Mouse (Mus musculus): ENCODE measurements around the gene Etfb. TPM values are rescaled to one million over a fixed set of nuclear protein-coding genes. Genes with fewer than 3 reads are reported as not detected.

Etfb gene
- polyA plus RNA-seq, 1 experiment from 2014 or later: 348 TPM

DNA sequence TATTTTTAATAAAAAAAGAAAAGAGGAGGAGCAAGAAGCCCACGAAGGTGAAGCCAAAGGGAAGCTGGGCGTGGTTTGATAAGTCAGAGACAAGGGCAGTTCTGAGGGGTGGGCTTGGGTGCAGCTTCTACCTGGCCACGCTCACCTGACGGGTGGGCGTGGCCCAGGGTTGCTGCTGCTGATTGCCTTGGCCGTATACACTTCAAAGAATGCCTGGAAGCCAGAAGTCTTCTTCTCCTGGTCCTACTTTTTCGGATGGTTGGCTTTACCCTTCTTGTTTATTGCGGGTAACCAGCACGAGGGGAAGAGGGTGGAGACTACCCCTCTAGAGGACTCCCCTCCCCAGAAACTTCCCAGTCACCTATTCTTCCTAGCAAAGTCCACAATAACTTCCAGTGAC, 1.2 kb upstream of the Etfb start:
- Histone ChIP-seq H3K27ac (ENCODE audit: low read length) (peak overlapping the region; percentile 97), H3K9me3 (ENCODE audit: control insufficient read depth, low read length) (no peaks in the 10 kb centered on the region), H3K27me3 (ENCODE audit: control insufficient read depth, insufficient read depth, low read depth, low read length) (no peaks in the 10 kb centered on the region), H3K4me1 (replicated peaks; ENCODE audit: control insufficient read depth, insufficient read depth, low read length) (peaks cover 19% of the 10 kb centered on the region), H3K36me3 (ENCODE audit: control insufficient read depth, insufficient read depth, low read length) (no peaks in the 10 kb centered on the region), H3K9ac (ENCODE audit: low read length) (peak overlapping the region; percentile 78), H3K4me3 (ENCODE audit: low read length) (peak overlapping the region; percentile 64), H3K4me2 (ENCODE audit: low read depth, low read length) (peak overlapping the region; percentile 93)
- WGBS: 9% methylated on average over 9 of the region's 9 CpGs
- ATAC-seq (ENCODE audit: low read depth): no peak

DNA sequence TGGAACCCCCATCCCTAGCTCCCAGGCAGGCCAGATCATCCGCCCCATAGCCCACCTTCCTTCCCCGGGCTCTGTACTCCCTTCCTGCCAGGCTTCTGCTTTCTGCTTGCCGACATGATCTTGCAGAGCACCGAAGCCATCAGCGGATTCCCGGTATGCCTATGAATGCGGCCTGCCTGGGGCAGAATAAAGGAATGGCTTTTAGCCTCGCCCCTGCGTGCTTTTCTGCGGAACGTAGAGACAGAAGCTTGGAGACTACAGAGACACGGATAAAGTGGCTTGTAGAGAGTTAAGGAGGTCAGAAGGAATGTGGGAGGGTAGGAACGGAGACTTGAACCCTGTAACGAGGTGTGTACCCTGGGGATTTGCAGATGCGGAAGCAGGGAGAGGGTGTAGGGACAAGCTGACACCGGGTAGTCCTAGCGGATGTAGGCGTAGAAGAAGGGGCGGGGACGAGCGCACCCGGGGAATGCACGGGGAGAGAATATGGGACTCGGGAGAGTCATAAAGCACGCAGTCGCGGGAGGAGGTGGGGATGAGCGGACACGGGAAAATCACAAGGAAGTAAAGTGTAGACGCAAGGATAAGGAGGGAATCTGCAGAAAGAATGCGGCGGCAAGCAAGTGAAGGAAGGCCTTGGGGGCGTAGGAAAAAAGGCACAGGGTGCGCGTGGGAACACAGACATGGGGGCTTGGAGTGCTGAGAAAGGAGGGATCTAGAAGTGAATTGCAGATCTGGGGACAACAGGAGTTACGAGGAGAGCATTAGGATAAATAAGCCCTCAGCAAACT, 562 bp upstream of the Etfb start:
- WGBS: under 1% methylated on average over 36 of the region's 36 CpGs
- Histone ChIP-seq H3K27ac (ENCODE audit: low read length) (peak overlapping the region; percentile 97), H3K9me3 (ENCODE audit: control insufficient read depth, low read length) (no peaks in the 10 kb centered on the region), H3K4me1 (replicated peaks; ENCODE audit: control insufficient read depth, insufficient read depth, low read length) (peaks cover 22% of the 10 kb centered on the region), H3K36me3 (ENCODE audit: control insufficient read depth, insufficient read depth, low read length) (no peaks in the 10 kb centered on the region), H3K9ac (ENCODE audit: low read length) (peak overlapping the region; percentile 78), H3K27me3 (ENCODE audit: control insufficient read depth, insufficient read depth, low read depth, low read length) (no peaks in the 10 kb centered on the region), H3K4me3 (ENCODE audit: low read length) (peak overlapping the region; percentile 64), H3K4me2 (ENCODE audit: low read depth, low read length) (peak overlapping the region; percentile 93)
- peak; percentile 94 for ATAC-seq (ENCODE audit: low read depth)

DNA sequence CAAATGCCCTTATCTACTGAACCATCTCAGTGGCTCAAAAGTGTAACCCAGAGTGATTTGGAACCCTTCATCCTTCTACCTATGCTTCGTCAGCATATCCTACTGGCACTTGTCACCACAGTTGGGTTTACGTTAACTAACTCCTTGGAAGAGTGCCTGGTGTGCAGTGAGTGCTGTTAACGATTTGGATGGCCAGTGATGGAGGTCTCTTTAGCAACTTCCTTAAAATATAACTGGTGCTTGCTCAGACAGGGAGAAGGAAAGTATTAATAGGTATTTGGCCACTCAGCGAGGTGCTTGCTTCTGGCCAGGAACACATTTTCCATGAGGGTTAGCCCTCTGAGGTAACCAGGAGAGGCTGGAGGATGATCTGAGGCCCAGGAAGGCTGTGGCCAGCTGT, 3.9 kb downstream of the Etfb start:
- Histone ChIP-seq H3K36me3 (ENCODE audit: control insufficient read depth, insufficient read depth, low read length) (no peaks in the 10 kb centered on the region; the same call in 1 of the 2 replicates), H3K27ac (ENCODE audit: low read length) (no peak overlapping the region), H3K9ac (ENCODE audit: low read length) (no peak overlapping the region), H3K4me3 (ENCODE audit: low read length) (no peak overlapping the region), H3K4me1 (replicated peaks; ENCODE audit: control insufficient read depth, insufficient read depth, low read length) (peaks cover 17% of the 10 kb centered on the region), H3K4me2 (ENCODE audit: low read depth, low read length) (no peak overlapping the region), H3K9me3 (ENCODE audit: control insufficient read depth, low read length) (no peaks in the 10 kb centered on the region), H3K27me3 (ENCODE audit: control insufficient read depth, insufficient read depth, low read depth, low read length) (no peaks in the 10 kb centered on the region)
- WGBS: 68% methylated on average over 4 of the region's 4 CpGs
- no peak for ATAC-seq (ENCODE audit: low read depth)

DNA sequence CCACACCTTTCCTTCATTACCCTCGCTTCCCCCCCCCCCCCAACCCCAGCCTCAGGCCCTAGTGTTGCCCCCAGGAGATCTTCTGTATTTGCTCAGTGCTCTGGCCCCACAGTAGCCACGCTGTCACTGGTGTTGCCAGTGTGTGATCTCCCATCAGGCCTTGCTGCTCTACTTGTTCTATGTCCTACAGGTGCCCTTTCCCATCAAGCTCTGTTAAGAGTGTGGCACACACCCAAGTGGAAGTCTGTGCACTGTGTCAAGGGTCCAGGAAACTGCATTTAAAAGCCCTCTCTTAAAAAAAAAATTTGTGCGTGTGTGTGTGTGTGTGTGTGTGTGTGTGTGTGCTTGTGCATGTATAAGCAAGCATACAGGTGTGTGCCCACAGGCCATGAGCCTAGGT, 4.4 kb downstream of the Etfb start:
- Histone ChIP-seq H3K4me3 (ENCODE audit: low read length) (no peak overlapping the region), H3K4me2 (ENCODE audit: low read depth, low read length) (no peak overlapping the region), H3K27ac (ENCODE audit: low read length) (no peak overlapping the region), H3K9ac (ENCODE audit: low read length) (no peak overlapping the region), H3K9me3 (ENCODE audit: control insufficient read depth, low read length) (no peaks in the 10 kb centered on the region), H3K36me3 (ENCODE audit: control insufficient read depth, insufficient read depth, low read length) (no peaks in the 10 kb centered on the region; the same call in 1 of the 2 replicates), H3K4me1 (replicated peaks; ENCODE audit: control insufficient read depth, insufficient read depth, low read length) (peaks cover 15% of the 10 kb centered on the region), H3K27me3 (ENCODE audit: control insufficient read depth, insufficient read depth, low read depth, low read length) (no peaks in the 10 kb centered on the region)
- WGBS: 68% methylated on average over 2 of the region's 3 CpGs
- no peak for ATAC-seq (ENCODE audit: low read depth)

DNA sequence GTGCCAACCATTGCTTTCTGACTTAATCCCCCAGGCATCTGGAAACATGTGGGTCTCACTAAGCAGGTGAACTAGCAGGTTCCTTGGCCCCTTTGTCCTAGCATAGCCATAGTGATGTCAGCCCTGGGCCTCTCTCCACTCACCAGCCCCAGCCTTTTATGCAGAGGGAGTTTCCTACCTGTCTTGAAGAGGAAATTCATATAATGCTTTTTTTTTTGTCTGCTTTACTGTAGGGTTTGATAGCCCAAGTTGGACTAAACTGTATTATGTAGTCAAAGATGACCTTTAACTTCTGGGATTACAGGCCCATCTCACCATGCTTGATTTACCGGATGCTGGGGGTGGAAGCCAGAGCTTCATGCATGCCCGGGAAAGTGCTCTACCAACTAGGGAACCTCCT, 5.9 kb downstream of the Etfb start:
- H3K36me3 ChIP-seq (ENCODE audit: control insufficient read depth, insufficient read depth, low read length): peaks cover 3% of the 10 kb centered on the region; the same call in 1 of the 2 replicates
- 96% methylated on average over 2 of the region's 2 CpGs for WGBS
- H3K27ac ChIP-seq (ENCODE audit: low read length): no peak overlapping the region
- no peak for ATAC-seq (ENCODE audit: low read depth)
- H3K4me3 ChIP-seq (ENCODE audit: low read length): no peak overlapping the region
- no peaks in the 10 kb centered on the region for H3K27me3 ChIP-seq (ENCODE audit: control insufficient read depth, insufficient read depth, low read depth, low read length)
- peaks cover 9% of the 10 kb centered on the region for H3K4me1 ChIP-seq (replicated peaks; ENCODE audit: control insufficient read depth, insufficient read depth, low read length)
- no peak overlapping the region for H3K9ac ChIP-seq (ENCODE audit: low read length)
- no peak overlapping the region for H3K4me2 ChIP-seq (ENCODE audit: low read depth, low read length)
- no peaks in the 10 kb centered on the region for H3K9me3 ChIP-seq (ENCODE audit: control insufficient read depth, low read length)

DNA sequence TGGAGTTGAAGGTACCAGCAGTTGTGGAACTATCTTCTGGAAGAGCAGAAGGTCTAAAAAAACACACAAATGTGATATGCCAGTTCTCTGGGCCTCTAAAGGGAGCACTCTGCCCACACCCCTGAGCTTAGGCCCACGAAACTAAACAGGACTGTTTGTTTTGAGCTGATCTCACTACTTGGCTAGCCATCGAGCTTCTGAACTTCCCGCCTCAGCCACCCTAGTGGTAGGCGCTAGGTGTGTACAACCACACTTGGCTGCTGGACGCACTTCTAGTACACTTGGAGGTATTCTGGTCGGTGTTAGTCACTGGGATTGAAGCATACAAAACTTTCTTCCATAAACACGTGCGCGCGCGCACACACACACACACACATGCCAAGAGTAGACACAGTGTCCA, 7.8 kb downstream of the Etfb start:
- 91% methylated on average over 11 of the region's 11 CpGs for WGBS
- peaks cover 4% of the 10 kb centered on the region; the same call in 1 of the 2 replicates for H3K36me3 ChIP-seq (ENCODE audit: control insufficient read depth, insufficient read depth, low read length)
- H3K4me3 ChIP-seq (ENCODE audit: low read length): no peak overlapping the region
- no peak overlapping the region for H3K9ac ChIP-seq (ENCODE audit: low read length)
- no peaks in the 10 kb centered on the region for H3K27me3 ChIP-seq (ENCODE audit: control insufficient read depth, insufficient read depth, low read depth, low read length)
- H3K9me3 ChIP-seq (ENCODE audit: control insufficient read depth, low read length): no peaks in the 10 kb centered on the region
- no peak for ATAC-seq (ENCODE audit: low read depth)
- 0 out of 2 replicates have a peak, but pooled peaks cover 4% of the 10 kb centered on the region for H3K4me1 ChIP-seq (replicated peaks; ENCODE audit: control insufficient read depth, insufficient read depth, low read length)
- no peak overlapping the region for H3K4me2 ChIP-seq (ENCODE audit: low read depth, low read length)
- no peak overlapping the region for H3K27ac ChIP-seq (ENCODE audit: low read length)

DNA sequence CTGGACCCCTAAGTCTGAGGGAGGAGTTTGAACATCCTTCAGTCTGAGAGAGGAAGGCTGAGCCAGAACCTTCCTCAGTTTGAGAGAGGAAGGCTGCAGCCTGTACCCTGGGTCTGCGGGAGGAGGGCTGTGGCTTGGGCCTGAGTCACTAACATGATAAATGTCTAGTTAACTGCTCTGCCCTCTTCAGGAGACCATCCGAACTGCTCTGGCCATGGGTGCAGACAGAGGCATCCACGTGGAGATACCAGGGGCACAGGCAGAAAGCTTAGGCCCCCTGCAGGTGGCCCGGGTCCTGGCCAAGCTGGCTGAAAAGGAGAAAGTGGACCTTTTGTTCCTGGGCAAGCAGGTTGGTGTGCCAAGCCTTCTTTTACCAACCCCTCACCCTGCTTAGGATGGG, 8.7 kb downstream of the Etfb start:
- H3K27me3 ChIP-seq (ENCODE audit: control insufficient read depth, insufficient read depth, low read depth, low read length): no peaks in the 10 kb centered on the region
- H3K9ac ChIP-seq (ENCODE audit: low read length): no peak overlapping the region
- peaks cover 7% of the 10 kb centered on the region; the same call in 1 of the 2 replicates for H3K36me3 ChIP-seq (ENCODE audit: control insufficient read depth, insufficient read depth, low read length)
- no peak for ATAC-seq (ENCODE audit: low read depth)
- 0 out of 2 replicates have a peak, but pooled peaks cover 4% of the 10 kb centered on the region for H3K4me1 ChIP-seq (replicated peaks; ENCODE audit: control insufficient read depth, insufficient read depth, low read length)
- 30% methylated on average over 4 of the region's 4 CpGs for WGBS
- H3K4me2 ChIP-seq (ENCODE audit: low read depth, low read length): no peak overlapping the region
- no peak overlapping the region for H3K4me3 ChIP-seq (ENCODE audit: low read length)
- H3K27ac ChIP-seq (ENCODE audit: low read length): no peak overlapping the region
- H3K9me3 ChIP-seq (ENCODE audit: control insufficient read depth, low read length): no peaks in the 10 kb centered on the region

DNA sequence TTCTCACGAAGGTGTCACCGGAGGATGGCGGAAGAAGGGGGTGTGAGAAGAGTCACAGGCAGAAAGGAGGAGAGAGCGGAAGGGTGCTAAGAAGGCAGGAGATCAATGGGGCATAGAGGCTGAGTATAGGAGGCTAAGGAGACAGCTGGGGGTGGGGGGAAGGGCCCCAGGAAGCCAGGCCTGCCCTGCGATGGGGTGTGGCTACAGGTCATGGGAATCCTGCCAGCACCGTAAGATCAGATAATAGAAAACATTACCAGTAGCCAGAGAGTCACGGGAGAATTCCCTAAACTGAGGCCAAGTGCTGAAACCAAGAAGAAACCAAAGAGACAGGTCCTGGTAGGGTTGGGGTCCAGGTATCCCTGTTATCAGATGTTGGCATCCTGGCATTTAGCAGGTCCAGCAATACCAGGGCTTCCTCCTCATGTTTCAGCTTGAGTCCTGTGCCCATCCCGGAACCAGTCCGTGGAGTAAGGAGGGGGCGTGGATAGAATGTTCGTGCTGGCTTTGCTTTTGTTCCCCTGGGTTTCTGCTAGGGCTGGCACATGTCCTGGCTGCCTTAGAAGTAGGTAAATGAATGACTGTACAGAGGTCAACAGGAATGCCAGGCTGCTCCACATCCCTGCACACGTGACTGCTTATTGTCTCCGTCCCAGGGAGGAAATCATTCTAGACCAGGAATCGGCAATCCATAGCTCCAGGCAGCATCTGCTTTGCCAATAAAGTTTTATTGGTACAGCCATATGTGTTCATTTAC, 9.9 kb downstream of the Etfb start:
- no peak for ATAC-seq (ENCODE audit: low read depth)
- H3K27ac ChIP-seq (ENCODE audit: low read length): no peak overlapping the region
- no peaks in the 10 kb centered on the region for H3K27me3 ChIP-seq (ENCODE audit: control insufficient read depth, insufficient read depth, low read depth, low read length)
- peaks cover 7% of the 10 kb centered on the region for H3K36me3 ChIP-seq (ENCODE audit: control insufficient read depth, insufficient read depth, low read length)
- no peak overlapping the region for H3K9ac ChIP-seq (ENCODE audit: low read length)
- no peaks in the 10 kb centered on the region for H3K9me3 ChIP-seq (ENCODE audit: control insufficient read depth, low read length)
- no peak overlapping the region for H3K4me3 ChIP-seq (ENCODE audit: low read length)
- H3K4me1 ChIP-seq (replicated peaks; ENCODE audit: control insufficient read depth, insufficient read depth, low read length): no peaks in the 10 kb centered on the region
- H3K4me2 ChIP-seq (ENCODE audit: low read depth, low read length): no peak overlapping the region
- WGBS: 76% methylated on average over 14 of the region's 14 CpGs

DNA sequence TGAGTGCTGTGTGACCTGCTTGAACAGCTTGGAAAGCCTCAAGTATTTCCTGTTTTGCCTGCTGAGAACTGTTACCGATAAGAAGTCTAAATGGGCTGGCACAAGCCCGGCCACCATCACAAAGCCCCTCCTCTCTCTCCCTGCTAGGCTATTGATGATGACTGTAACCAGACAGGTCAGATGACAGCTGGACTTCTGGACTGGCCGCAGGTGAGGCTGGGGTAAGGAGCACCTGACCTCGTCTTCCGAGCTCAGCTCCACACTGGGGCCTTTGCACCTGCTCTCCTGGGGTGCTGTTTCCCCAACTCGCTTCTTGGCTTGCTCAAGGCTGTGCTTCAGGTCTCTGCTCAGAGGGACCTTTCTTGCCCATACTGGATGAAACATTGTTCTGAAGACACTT, 10.5 kb downstream of the Etfb start:
- Histone ChIP-seq H3K4me1 (replicated peaks; ENCODE audit: control insufficient read depth, insufficient read depth, low read length) (no peaks in the 10 kb centered on the region), H3K9ac (ENCODE audit: low read length) (no peak overlapping the region), H3K36me3 (ENCODE audit: control insufficient read depth, insufficient read depth, low read length) (peaks cover 7% of the 10 kb centered on the region), H3K9me3 (ENCODE audit: control insufficient read depth, low read length) (no peaks in the 10 kb centered on the region), H3K27me3 (ENCODE audit: control insufficient read depth, insufficient read depth, low read depth, low read length) (no peaks in the 10 kb centered on the region), H3K27ac (ENCODE audit: low read length) (no peak overlapping the region), H3K4me2 (ENCODE audit: low read depth, low read length) (no peak overlapping the region), H3K4me3 (ENCODE audit: low read length) (no peak overlapping the region)
- WGBS: 68% methylated on average over 6 of the region's 6 CpGs
- no peak for ATAC-seq (ENCODE audit: low read depth)
